Mouse (Mus musculus) cerebellum, postnatal 36 days (tissue): ENCODE measurements at regions not wholly inside any gene's neighbourhood (a gene's known extent, or its start where the extent isn't known, plus 50 kb on each side); places are given as distances from the start of the nearest gene placed in this dataset.

Experiments used
- DNase-seq, 2 experiments: peaks; one replicate each; pipeline ENCODE4 v3.0.0; 2021 to 2022; ENCODE audit warnings: mixed read lengths in 2 of 2

DNA sequence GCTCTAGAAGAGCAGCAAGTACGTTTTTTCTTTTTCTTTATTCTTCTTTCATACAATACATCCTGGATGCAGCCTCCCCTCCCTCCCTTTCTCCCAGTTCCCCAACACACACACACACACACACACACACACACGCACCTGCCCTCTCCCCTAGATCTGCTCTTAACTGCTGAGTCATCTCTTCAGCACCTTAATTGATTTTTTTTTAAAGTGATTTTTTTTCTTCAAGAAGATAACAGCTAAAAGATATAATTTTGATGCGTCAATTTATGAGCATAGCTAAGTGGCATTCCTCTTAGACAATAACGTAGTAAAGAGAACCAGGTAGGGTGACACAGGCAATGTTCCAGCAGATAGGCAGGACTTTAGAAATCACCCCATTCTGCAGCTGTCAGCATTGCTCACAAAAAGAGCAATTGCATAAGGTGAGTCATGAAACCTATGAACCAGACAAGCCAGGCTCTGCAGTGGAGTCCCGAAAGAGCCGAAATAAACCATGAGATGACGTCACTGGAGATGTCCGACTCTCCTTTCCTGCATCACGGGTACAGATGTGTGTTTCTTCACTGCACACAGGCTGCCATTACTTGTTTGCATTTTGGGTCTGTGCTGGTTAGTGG is 63.9 kb upstream of the Tnrc6a start:
- DNase-seq: no peak

GRCm38 (mm10) chr7:123063264-123064011 is 60.2 kb upstream of the Tnrc6a start:
- no peak for DNase-seq

- DNase-seq: peak; percentile 69 to 77
Measured at GRCm38 (mm10) chr7:123065951-123066351, 57.7 kb upstream of the Tnrc6a start.

GRCm38 (mm10) chr7:123067396-123067795 is 56.3 kb upstream of the Tnrc6a start:
- peak in 1 of 2 experiments; percentile 15 for DNase-seq

DNA sequence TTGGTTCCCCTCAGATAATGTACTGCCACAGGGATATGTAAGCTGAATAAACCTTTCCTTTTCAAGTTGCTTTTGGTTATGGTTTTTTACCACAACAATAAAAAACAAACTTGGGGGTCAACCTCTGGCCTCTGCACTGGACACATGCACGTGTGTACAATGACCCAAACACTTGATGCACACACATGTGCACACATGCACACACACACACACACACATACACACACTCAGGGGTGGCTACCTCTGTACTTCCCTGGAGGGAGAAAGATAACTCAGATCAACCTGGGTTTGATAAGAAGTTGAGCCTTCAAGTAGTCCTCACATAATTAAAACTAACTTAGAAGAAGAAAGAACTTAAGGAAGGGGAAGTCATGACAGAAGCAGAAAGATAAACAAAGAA is 55.4 kb upstream of the Tnrc6a start:
- DNase-seq: no peak

- peak in 1 of 2 experiments; percentile 13 for DNase-seq
Measured at GRCm38 (mm10) chr7:123068715-123069273, 54.9 kb upstream of the Tnrc6a start.

DNA sequence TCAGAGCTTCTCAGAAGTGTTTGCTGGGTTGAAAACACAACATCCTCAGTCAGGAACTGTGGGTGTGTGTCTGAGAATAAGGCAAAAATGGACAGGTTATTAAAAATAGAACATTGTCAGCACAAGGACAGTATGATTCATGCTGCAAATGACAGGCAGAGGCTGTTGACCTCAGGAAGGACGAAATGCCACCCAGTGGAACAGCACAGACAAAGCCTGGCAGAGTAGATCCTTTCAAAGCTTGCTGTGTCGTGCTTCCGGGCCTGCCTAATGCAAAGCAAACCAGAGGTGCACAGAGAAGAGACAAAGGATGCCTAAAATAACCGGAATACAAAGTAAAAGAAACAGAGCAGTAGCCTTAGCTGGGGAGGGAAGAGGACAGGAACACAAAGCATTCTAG is 54.4 kb upstream of the Tnrc6a start:
- DNase-seq: no peak

GRCm38 (mm10) chr7:123070861-123071260 is 52.8 kb upstream of the Tnrc6a start:
- no peak for DNase-seq
